Mouse (Mus musculus) limb, embryonic 15.5 days (tissue): ENCODE data around the gene Mtus2. TPM values are rescaled to one million over a fixed set of nuclear protein-coding genes. Genes with fewer than 3 reads are reported as not detected.
"Not testable (repeated sequence)": the region's sequence is repeated elsewhere in the genome, so short reads cannot be mapped to it uniquely, and the experiment has no call there.

Experiments used
- ATAC-seq: fragments of 200-750 bp; cut with Nextera tagmentation; 2 replicates; pipeline ENCODE4 v1.8.0; 2017; ENCODE audit warnings: low read depth, moderate TSS enrichment; ENCODE audit not compliant: insufficient number of reproducible peaks, low FRiP score, low TSS enrichment
- H3K27ac ChIP-seq: fragments of 300-500 bp; sonication (generic); 2 replicates; pipeline ENCODE4 v1.5.1; 2015; ENCODE audit warnings: moderate library complexity, mild to moderate bottlenecking, inconsistent platforms
- H3K27me3 ChIP-seq: fragments of 300-500 bp; sonication (generic); 2 replicates; pipeline ENCODE4 v1.6.1; 2015; ENCODE audit warnings: inconsistent platforms
- H3K36me3 ChIP-seq: fragments of 300-500 bp; sonication (generic); 2 replicates; pipeline ENCODE4 v1.6.1; 2015; ENCODE audit warnings: inconsistent platforms
- H3K4me1 ChIP-seq: fragments of 300-500 bp; sonication (generic); 2 replicates; pipeline ENCODE4 v1.6.1; 2015; ENCODE audit warnings: inconsistent platforms
- H3K4me2 ChIP-seq: fragments of 300-500 bp; sonication (generic); 2 replicates; pipeline ENCODE4 v1.6.1; 2015; ENCODE audit warnings: mild to moderate bottlenecking, inconsistent platforms
- H3K4me3 ChIP-seq: fragments of 300-500 bp; sonication (generic); 2 replicates; pipeline ENCODE4 v1.5.1; 2015; ENCODE audit warnings: mild to moderate bottlenecking, inconsistent platforms
- H3K9ac ChIP-seq: fragments of 300-500 bp; sonication (generic); 2 replicates; pipeline ENCODE4 v1.6.1; 2015; ENCODE audit warnings: inconsistent platforms
- H3K9me3 ChIP-seq: fragments of 300-500 bp; sonication (generic); 2 replicates; pipeline ENCODE4 v1.6.1; 2016; ENCODE audit warnings: inconsistent platforms
- WGBS: fragments of 180-500 bp; shearing (Covaris S2); methylation state at CpG from one replicate; pipeline ENCODE4 v1.1.7; 2015; 5-methylcytosine and 5-hydroxymethylcytosine counted together
- polyA plus RNA-seq: library from polyadenylated mRNA; unstranded; fragments of >200 nt; fragmentation: Nextera tagmentation; extraction: Ambion mirVana; gene quantifications from 2 replicates; pipeline ENCODE4 v1.2.1, GENCODE M21; 2015

Gene Mtus2
- polyA plus RNA-seq, 1 experiment from 2014 or later, result 6.0 TPM

GRCm38 (mm10) chr5:147928668-147929497, 28.2 kb upstream of the Mtus2 start:
- Histone ChIP-seq H3K27me3 (no peaks in the 10 kb centered on the region), H3K4me2 (no peak overlapping the region), H3K36me3 (no peaks in the 10 kb centered on the region), H3K9me3 (no peaks in the 10 kb centered on the region), H3K4me1 (no peaks in the 10 kb centered on the region), H3K9ac (no peak overlapping the region), H3K4me3 (no peak overlapping the region), H3K27ac (no peak overlapping the region)
- ATAC-seq, result no peak
- 77% methylated on average over 7 of the region's 7 CpGs for WGBS

DNA sequence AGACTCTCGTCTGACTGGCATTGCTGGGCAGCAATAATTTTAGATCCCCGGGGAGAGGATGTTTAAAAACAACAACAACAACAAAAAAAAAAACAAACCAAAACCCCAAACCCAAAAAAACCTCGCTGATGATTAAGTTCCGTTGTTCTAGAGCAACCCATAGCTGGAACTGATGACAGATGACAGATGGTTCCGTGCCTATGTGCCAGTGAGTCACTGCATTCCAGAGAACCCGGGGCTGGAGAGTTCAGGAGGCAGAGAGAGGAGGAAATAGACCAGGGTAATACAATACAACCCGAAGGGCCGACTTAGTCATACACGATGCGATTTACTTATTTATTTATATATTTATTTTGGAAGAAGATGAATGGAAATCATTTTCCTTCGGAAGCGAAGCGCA, 22.0 kb upstream of the Mtus2 start:
- no peak overlapping the region for H3K27ac ChIP-seq
- no peak overlapping the region for H3K9ac ChIP-seq
- H3K4me2 ChIP-seq, result no peak overlapping the region
- H3K4me1 ChIP-seq, result no peaks in the 10 kb centered on the region
- H3K9me3 ChIP-seq, result no peaks in the 10 kb centered on the region
- H3K4me3 ChIP-seq, result no peak overlapping the region
- H3K27me3 ChIP-seq, result no peaks in the 10 kb centered on the region
- WGBS, result 86% methylated on average over 13 of the region's 13 CpGs
- no peak for ATAC-seq
- no peaks in the 10 kb centered on the region for H3K36me3 ChIP-seq

DNA sequence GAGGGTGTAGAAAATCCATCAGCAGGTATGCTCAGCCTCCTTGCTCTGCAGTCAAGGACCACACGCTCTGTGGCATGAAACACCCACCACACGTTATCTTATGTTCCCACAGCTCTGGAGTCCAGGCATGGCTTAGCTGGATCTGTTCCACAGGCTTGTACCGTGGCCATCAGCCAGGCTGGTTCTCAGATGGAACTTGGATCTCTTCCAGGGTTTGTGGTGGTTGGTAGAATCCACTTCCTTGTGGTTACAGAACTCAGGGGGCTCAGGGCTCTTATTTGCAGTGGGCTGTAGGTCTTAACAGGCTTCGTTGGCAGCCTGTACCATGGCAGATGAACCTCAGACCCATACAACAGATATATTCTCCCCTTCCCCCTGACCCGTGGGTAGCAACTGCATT, 17.9 kb upstream of the Mtus2 start:
- no peak for ATAC-seq
- no peaks in the 10 kb centered on the region for H3K27me3 ChIP-seq
- no peak overlapping the region for H3K4me2 ChIP-seq
- H3K27ac ChIP-seq, result no peak overlapping the region
- H3K4me3 ChIP-seq, result no peak overlapping the region
- H3K36me3 ChIP-seq, result no peaks in the 10 kb centered on the region
- H3K4me1 ChIP-seq, result no peaks in the 10 kb centered on the region
- 55% methylated on average over 5 of the region's 5 CpGs for WGBS
- H3K9ac ChIP-seq, result no peak overlapping the region
- no peaks in the 10 kb centered on the region for H3K9me3 ChIP-seq

DNA sequence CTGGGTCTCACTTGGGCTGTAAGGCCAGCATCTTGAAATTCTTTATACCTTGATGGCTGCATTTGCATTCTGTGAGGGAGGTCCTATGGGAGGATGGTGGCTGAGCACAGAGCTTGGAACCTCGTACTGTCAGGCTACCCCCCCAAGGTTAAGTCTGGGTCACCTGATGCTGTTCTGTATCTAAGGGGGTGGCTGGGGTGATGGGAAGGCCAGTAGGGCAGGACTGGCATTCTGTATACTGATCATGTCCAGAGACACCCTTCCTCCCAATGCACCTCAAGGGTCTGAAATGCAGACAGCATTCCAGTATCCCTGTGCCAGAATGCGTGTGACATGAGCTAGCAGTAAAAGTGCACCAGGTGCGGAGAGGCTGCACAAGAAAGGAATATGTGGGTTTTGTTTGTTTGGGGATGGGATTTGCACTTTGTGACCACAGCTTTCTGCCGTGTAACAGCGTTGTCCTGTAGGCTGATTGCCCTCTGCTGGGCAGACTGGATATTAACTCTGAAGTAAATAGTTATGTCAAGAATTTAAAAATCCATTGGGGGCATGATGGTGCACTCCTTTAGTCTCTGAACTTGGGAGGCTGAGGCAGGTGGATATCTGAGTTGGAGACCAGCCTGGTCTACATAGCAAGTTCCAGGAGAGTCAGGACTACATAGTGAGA, 12.0 kb upstream of the Mtus2 start:
- H3K36me3 ChIP-seq, result no peaks in the 10 kb centered on the region
- no peaks in the 10 kb centered on the region for H3K27me3 ChIP-seq
- WGBS, result 29% methylated on average over 5 of the region's 5 CpGs
- no peak overlapping the region for H3K4me2 ChIP-seq
- ATAC-seq, result no peak
- H3K4me1 ChIP-seq, result no peaks in the 10 kb centered on the region
- H3K4me3 ChIP-seq, result no peak overlapping the region
- H3K9me3 ChIP-seq, result no peaks in the 10 kb centered on the region
- no peak overlapping the region for H3K27ac ChIP-seq
- no peak overlapping the region for H3K9ac ChIP-seq

- H3K27ac ChIP-seq, result no peak overlapping the region
- no peaks in the 10 kb centered on the region for H3K9me3 ChIP-seq
- no peak for ATAC-seq
- no peaks in the 10 kb centered on the region for H3K36me3 ChIP-seq
- WGBS, result 62% methylated on average over 14 of the region's 14 CpGs
- no peaks in the 10 kb centered on the region; the same call in 1 of the 2 replicates for H3K27me3 ChIP-seq
- H3K4me1 ChIP-seq, result no peaks in the 10 kb centered on the region
- H3K4me3 ChIP-seq, result no peak overlapping the region
- no peak overlapping the region for H3K9ac ChIP-seq
- H3K4me2 ChIP-seq, result no peak overlapping the region
These were observed 7.2 kb upstream of the Mtus2 start for GRCm38 (mm10) chr5:147949881-147950280.

GRCm38 (mm10) chr5:147951751-147952150, 5.4 kb upstream of the Mtus2 start:
- no peak overlapping the region for H3K4me2 ChIP-seq
- no peak overlapping the region for H3K9ac ChIP-seq
- H3K27me3 ChIP-seq, result peaks cover 17% of the 10 kb centered on the region
- H3K27ac ChIP-seq, result no peak overlapping the region
- no peak for ATAC-seq
- H3K9me3 ChIP-seq, result no peaks in the 10 kb centered on the region
- H3K4me3 ChIP-seq, result no peak overlapping the region
- 43% methylated on average over 2 of the region's 2 CpGs for WGBS
- H3K36me3 ChIP-seq, result no peaks in the 10 kb centered on the region
- peaks cover 3% of the 10 kb centered on the region; the same call in 1 of the 2 replicates for H3K4me1 ChIP-seq

DNA sequence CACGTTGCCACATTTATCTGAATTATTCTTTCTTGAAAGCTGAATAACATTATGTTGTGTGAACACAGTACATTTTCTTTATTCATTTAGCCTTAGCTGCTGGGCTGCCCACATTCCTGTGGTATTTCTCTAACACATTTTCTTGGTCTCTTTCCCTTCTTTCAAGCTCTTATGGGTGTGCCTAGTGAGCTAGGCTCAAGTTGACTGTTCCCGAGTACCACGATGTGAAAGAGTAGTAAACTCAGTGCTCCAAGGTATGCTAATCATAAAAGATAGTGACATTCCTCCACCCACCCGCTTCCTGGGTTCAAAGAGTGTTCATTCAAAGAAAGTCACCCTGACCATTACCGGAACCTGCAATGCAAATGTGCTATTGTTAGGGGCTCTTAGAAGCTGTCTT, 3.9 kb upstream of the Mtus2 start:
- peaks cover 16% of the 10 kb centered on the region for H3K4me1 ChIP-seq
- H3K27me3 ChIP-seq, result peaks cover 30% of the 10 kb centered on the region
- not testable (repeated sequence) for H3K27ac ChIP-seq, H3K9ac ChIP-seq, H3K4me2 ChIP-seq, H3K9me3 ChIP-seq, H3K4me3 ChIP-seq, H3K36me3 ChIP-seq, ATAC-seq
- 81% methylated on average over 5 of the region's 5 CpGs for WGBS

DNA sequence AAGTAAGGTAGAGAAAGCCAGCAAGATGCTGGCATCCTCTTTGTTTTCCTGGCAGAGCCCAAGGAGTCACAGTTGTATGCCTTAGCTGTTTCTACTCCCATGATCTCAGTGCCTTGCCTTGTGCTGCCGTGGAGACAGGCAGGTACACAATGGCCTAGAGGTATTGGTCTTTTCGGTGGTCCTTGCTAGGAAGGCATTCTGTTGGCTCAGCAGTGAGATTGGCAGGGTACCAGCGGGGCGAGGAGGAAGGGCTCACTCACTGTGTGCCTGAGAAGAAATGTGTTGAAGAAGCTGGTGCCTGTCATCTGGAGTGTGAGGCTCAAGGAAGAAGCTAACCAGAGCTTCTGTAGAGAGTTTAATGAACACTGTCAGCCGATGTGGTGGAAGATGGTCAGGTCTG, 1.4 kb upstream of the Mtus2 start:
- no peak for ATAC-seq
- WGBS, result 32% methylated on average over 5 of the region's 5 CpGs
- no peaks in the 10 kb centered on the region for H3K36me3 ChIP-seq

DNA sequence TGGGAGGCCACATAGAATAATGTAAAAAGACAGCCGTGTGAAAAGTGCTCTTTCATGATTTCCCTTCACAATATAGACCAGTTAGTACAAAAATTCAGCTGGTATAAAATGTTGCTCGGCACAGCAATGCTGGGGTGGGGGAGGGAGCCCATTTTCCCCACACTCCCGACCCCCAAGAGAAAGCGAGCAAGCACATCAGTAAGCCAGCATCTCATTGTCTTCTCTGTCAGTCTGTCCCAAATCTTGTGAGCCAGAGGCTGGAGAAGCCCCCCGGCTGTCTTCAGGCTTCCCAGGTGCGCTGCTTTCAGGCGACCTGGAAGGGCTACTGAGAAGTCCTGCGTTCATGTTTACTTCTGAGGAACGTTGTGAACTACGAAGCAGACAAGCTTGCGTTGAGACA, 699 bp upstream of the Mtus2 start:
- Histone ChIP-seq H3K27me3 (peaks cover 40% of the 10 kb centered on the region), H3K4me2 (no peak overlapping the region), H3K27ac (no peak overlapping the region), H3K4me3 (no peak overlapping the region), H3K4me1 (peaks cover 16% of the 10 kb centered on the region), H3K36me3 (no peaks in the 10 kb centered on the region), H3K9me3 (no peaks in the 10 kb centered on the region), H3K9ac (no peak overlapping the region)
- no peak for ATAC-seq
- WGBS, result 3% methylated on average over 11 of the region's 11 CpGs

More for the DNA sequence above, 1.4 kb upstream of the Mtus2 start:
- Histone ChIP-seq H3K9ac (no peak overlapping the region), H3K27ac (no peak overlapping the region), H3K4me3 (no peak overlapping the region), H3K4me2 (no peak overlapping the region), H3K4me1 (peaks cover 16% of the 10 kb centered on the region), H3K9me3 (no peaks in the 10 kb centered on the region), H3K27me3 (peaks cover 40% of the 10 kb centered on the region)

GRCm38 (mm10) chr5:147957592-147958271, 612 bp downstream of the Mtus2 start:
- Histone ChIP-seq H3K9ac (0 out of 2 replicates have a peak overlapping the region, but pooled peaks have one; percentile 17), H3K4me1 (peaks cover 16% of the 10 kb centered on the region), H3K27ac (no peak overlapping the region), H3K4me3 (peak overlapping the region; percentile 50), H3K27me3 (peaks cover 43% of the 10 kb centered on the region), H3K9me3 (no peaks in the 10 kb centered on the region), H3K4me2 (peak overlapping the region; percentile 97), H3K36me3 (no peaks in the 10 kb centered on the region)
- WGBS, result under 1% methylated on average over 42 of the region's 42 CpGs
- no peak for ATAC-seq

DNA sequence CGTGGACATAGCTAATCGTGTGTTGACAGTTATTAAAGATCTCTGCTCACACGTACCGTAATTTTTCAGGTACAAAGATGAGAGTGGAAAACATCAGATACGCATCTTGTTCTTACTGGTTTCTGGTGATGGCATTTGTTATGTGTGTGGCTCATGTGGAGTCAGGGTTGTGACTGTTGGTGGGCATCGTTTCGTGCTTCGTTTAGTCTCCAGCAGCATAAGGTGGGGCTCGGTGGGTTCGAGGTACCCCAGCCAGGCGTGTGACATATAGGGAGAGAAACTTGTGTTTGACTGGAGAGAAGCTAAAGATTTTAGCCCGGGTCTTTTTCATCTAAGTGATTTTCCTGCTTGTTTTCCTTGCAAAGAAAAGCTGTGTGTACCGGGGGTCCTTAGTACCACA, 1.4 kb downstream of the Mtus2 start:
- Histone ChIP-seq H3K4me3 (no peak overlapping the region), H3K36me3 (no peaks in the 10 kb centered on the region), H3K4me1 (peaks cover 16% of the 10 kb centered on the region), H3K9me3 (no peaks in the 10 kb centered on the region), H3K4me2 (no peak overlapping the region), H3K27me3 (peaks cover 43% of the 10 kb centered on the region), H3K9ac (no peak overlapping the region), H3K27ac (no peak overlapping the region)
- ATAC-seq, result no peak
- 41% methylated on average over 13 of the region's 13 CpGs for WGBS

- no peak overlapping the region for H3K4me2 ChIP-seq
- no peaks in the 10 kb centered on the region for H3K36me3 ChIP-seq
- H3K9ac ChIP-seq, result no peak overlapping the region
- no peak overlapping the region for H3K27ac ChIP-seq
- H3K4me1 ChIP-seq, result peaks cover 16% of the 10 kb centered on the region
- peaks cover 43% of the 10 kb centered on the region for H3K27me3 ChIP-seq
- H3K4me3 ChIP-seq, result no peak overlapping the region
- WGBS, result 22% methylated on average over 5 of the region's 5 CpGs
- H3K9me3 ChIP-seq, result no peaks in the 10 kb centered on the region
- ATAC-seq, result no peak
These were observed 2.0 kb downstream of the Mtus2 start for GRCm38 (mm10) chr5:147959088-147959487.
